Mouse (Mus musculus) forebrain, embryonic 16.5 days (tissue): ENCODE results near the gene 6430571L13Rik. TPM values are rescaled to one million over a fixed set of nuclear protein-coding genes. Genes with fewer than 3 reads are reported as not detected.

Experiments
- ATAC-seq: fragments of 200-750 bp; cut with Nextera tagmentation; 2 replicates; pipeline ENCODE4 v1.8.0; 2017; ENCODE audit warnings: mild to moderate bottlenecking, moderate library complexity
- H3K27ac ChIP-seq: fragments of 300-500 bp; sonication (generic); 2 replicates; pipeline ENCODE4 v1.5.1; 2014; ENCODE audit warnings: low read length, control low read depth
- H3K27me3 ChIP-seq: fragments of 300-500 bp; sonication (generic); replicated peaks from 2 replicates; pipeline ENCODE4 v1.6.1; 2014; ENCODE audit warnings: low read length; ENCODE audit not compliant: control insufficient read depth, insufficient read depth
- H3K36me3 ChIP-seq: fragments of 300-500 bp; sonication (generic); 2 replicates; pipeline ENCODE4 v1.6.1; 2014; ENCODE audit not compliant: control insufficient read depth, insufficient read depth
- H3K4me1 ChIP-seq: fragments of 300-500 bp; sonication (generic); replicated peaks from 2 replicates; pipeline ENCODE4 v1.6.1; 2014; ENCODE audit warnings: low read length; ENCODE audit not compliant: control insufficient read depth, insufficient read depth
- H3K4me2 ChIP-seq: fragments of 300-500 bp; sonication (generic); 2 replicates; pipeline ENCODE4 v1.6.1; 2014; ENCODE audit warnings: mild to moderate bottlenecking, low read length, control low read depth
- H3K4me3 ChIP-seq: fragments of 300-500 bp; sonication (generic); replicated peaks from 2 replicates; pipeline ENCODE4 v1.5.1; 2014; ENCODE audit warnings: mild to moderate bottlenecking, low read length, control low read depth
- H3K9ac ChIP-seq: fragments of 300-500 bp; sonication (generic); replicated peaks from 2 replicates; pipeline ENCODE4 v1.6.1; 2014; ENCODE audit warnings: low read depth, low read length, control low read depth
- H3K9me3 ChIP-seq: fragments of 300-500 bp; sonication (generic); 2 replicates; pipeline ENCODE4 v1.6.1; 2016; ENCODE audit warnings: low read length; ENCODE audit not compliant: control insufficient read depth
- WGBS: fragments of 180-500 bp; shearing (Covaris S2); extraction: QIAGEN DNeasy Blood & Tissue Kit; methylation state at CpG from one replicate; pipeline ENCODE4 v1.1.7; 2014; 5-methylcytosine and 5-hydroxymethylcytosine counted together
- polyA plus RNA-seq: library from polyadenylated mRNA; unstranded; fragments of >200 nt; fragmentation: Nextera tagmentation; extraction: Ambion mirVana; gene quantifications from 2 replicates; pipeline ENCODE4 v1.2.1, GENCODE M21; 2015

The 6430571L13Rik gene
- polyA plus RNA-seq, 1 experiment from 2014 or later: 5.4 TPM

GRCm38 (mm10) chr9:107344027-107344426 lies 3.6 kb downstream of the 6430571L13Rik start:
- Histone ChIP-seq H3K27ac (no peak overlapping the region), H3K9me3 (no peaks in the 10 kb centered on the region), H3K27me3 (no peaks in the 10 kb centered on the region), H3K9ac (no peak overlapping the region), H3K4me3 (no peak overlapping the region), H3K4me2 (no peak overlapping the region), H3K36me3 (no peaks in the 10 kb centered on the region), H3K4me1 (peaks cover 10% of the 10 kb centered on the region)
- WGBS: 77% methylated on average over 6 of the region's 6 CpGs
- ATAC-seq: no peak

GRCm38 (mm10) chr9:107346081-107346480 lies 5.7 kb downstream of the 6430571L13Rik start:
- peaks cover 3% of the 10 kb centered on the region for H3K4me1 ChIP-seq
- H3K9me3 ChIP-seq: no peaks in the 10 kb centered on the region
- ATAC-seq: no peak
- no peak overlapping the region for H3K4me3 ChIP-seq
- H3K36me3 ChIP-seq: no peaks in the 10 kb centered on the region
- no peak overlapping the region for H3K4me2 ChIP-seq
- no peak overlapping the region for H3K9ac ChIP-seq
- WGBS: 91% methylated on average over 8 of the region's 8 CpGs
- no peaks in the 10 kb centered on the region for H3K27me3 ChIP-seq
- no peak overlapping the region for H3K27ac ChIP-seq

GRCm38 (mm10) chr9:107347586-107348183 lies 7.3 kb downstream of the 6430571L13Rik start:
- ATAC-seq: no peak

GRCm38 (mm10) chr9:107349321-107349720 lies 8.9 kb downstream of the 6430571L13Rik start:
- WGBS: 61% methylated on average over 7 of the region's 7 CpGs
- ATAC-seq: no peak
- Histone ChIP-seq H3K4me1 (no peaks in the 10 kb centered on the region), H3K27me3 (no peaks in the 10 kb centered on the region), H3K4me2 (no peak overlapping the region), H3K4me3 (no peak overlapping the region), H3K9ac (no peak overlapping the region), H3K27ac (no peak overlapping the region), H3K9me3 (no peaks in the 10 kb centered on the region), H3K36me3 (no peaks in the 10 kb centered on the region)

More at GRCm38 (mm10) chr9:107347586-107348183, 7.3 kb downstream of the 6430571L13Rik start:
- H3K27me3 ChIP-seq: no peaks in the 10 kb centered on the region
- H3K27ac ChIP-seq: no peak overlapping the region
- no peaks in the 10 kb centered on the region for H3K4me1 ChIP-seq
- WGBS: 80% methylated on average over 9 of the region's 9 CpGs
- H3K9me3 ChIP-seq: no peaks in the 10 kb centered on the region
- H3K4me2 ChIP-seq: no peak overlapping the region
- H3K9ac ChIP-seq: no peak overlapping the region
- no peak overlapping the region for H3K4me3 ChIP-seq
- no peaks in the 10 kb centered on the region for H3K36me3 ChIP-seq

- 78% methylated on average over 1 of the region's 1 CpGs for WGBS
- H3K9me3 ChIP-seq: no peaks in the 10 kb centered on the region
Observed at GRCm38 (mm10) chr9:107354826-107355225, 14.4 kb downstream of the 6430571L13Rik start.

GRCm38 (mm10) chr9:107355870-107356765 lies 15.7 kb downstream of the 6430571L13Rik start:
- Histone ChIP-seq H3K27me3 (peaks cover 3% of the 10 kb centered on the region; the same call in 1 of the 2 replicates), H3K4me3 (no peak overlapping the region), H3K4me2 (no peak overlapping the region), H3K27ac (no peak overlapping the region), H3K9ac (no peak overlapping the region), H3K4me1 (0 out of 2 replicates have a peak, but pooled peaks cover 3% of the 10 kb centered on the region), H3K36me3 (no peaks in the 10 kb centered on the region), H3K9me3 (no peaks in the 10 kb centered on the region)
- ATAC-seq: no peak
- 46% methylated on average over 6 of the region's 7 CpGs for WGBS

More at GRCm38 (mm10) chr9:107354826-107355225, 14.4 kb downstream of the 6430571L13Rik start:
- Histone ChIP-seq H3K27me3 (peaks cover 3% of the 10 kb centered on the region; the same call in 1 of the 2 replicates), H3K9ac (no peak overlapping the region), H3K4me2 (no peak overlapping the region), H3K27ac (no peak overlapping the region), H3K4me1 (no peaks in the 10 kb centered on the region), H3K4me3 (no peak overlapping the region), H3K36me3 (no peaks in the 10 kb centered on the region)
- ATAC-seq: no peak

- H3K9me3 ChIP-seq: no peaks in the 10 kb centered on the region
- H3K27me3 ChIP-seq: peaks cover 3% of the 10 kb centered on the region; the same call in 1 of the 2 replicates
- H3K4me2 ChIP-seq: no peak overlapping the region
- peak; percentile 64 for ATAC-seq
- H3K4me3 ChIP-seq: no peak overlapping the region
- no peak overlapping the region for H3K27ac ChIP-seq
- peaks cover 5% of the 10 kb centered on the region; the same call in 1 of the 2 replicates for H3K4me1 ChIP-seq
- 14% methylated on average over 5 of the region's 5 CpGs for WGBS
- H3K36me3 ChIP-seq: no peaks in the 10 kb centered on the region
- H3K9ac ChIP-seq: no peak overlapping the region
Observed at GRCm38 (mm10) chr9:107357651-107358050, 17.2 kb downstream of the 6430571L13Rik start.

GRCm38 (mm10) chr9:107360989-107361388 lies 20.6 kb downstream of the 6430571L13Rik start:
- peaks cover 5% of the 10 kb centered on the region; the same call in 1 of the 2 replicates for H3K4me1 ChIP-seq
- 18% methylated on average over 3 of the region's 3 CpGs for WGBS
- no peaks in the 10 kb centered on the region for H3K36me3 ChIP-seq
- peaks cover 3% of the 10 kb centered on the region; the same call in 1 of the 2 replicates for H3K27me3 ChIP-seq
- no peak for ATAC-seq
- no peaks in the 10 kb centered on the region for H3K9me3 ChIP-seq
- no peak overlapping the region for H3K27ac ChIP-seq
- H3K4me3 ChIP-seq: no peak overlapping the region
- H3K9ac ChIP-seq: no peak overlapping the region
- no peak overlapping the region for H3K4me2 ChIP-seq

GRCm38 (mm10) chr9:107366644-107367043 lies 26.2 kb downstream of the 6430571L13Rik start:
- Histone ChIP-seq H3K9ac (no peak overlapping the region), H3K4me3 (no peak overlapping the region), H3K4me2 (no peak overlapping the region), H3K9me3 (no peaks in the 10 kb centered on the region), H3K27me3 (no peaks in the 10 kb centered on the region; the same call in 1 of the 2 replicates), H3K36me3 (no peaks in the 10 kb centered on the region), H3K4me1 (no peaks in the 10 kb centered on the region; the same call in 1 of the 2 replicates), H3K27ac (no peak overlapping the region)
- ATAC-seq: peak; percentile 38
- 5% methylated on average over 3 of the region's 3 CpGs for WGBS
